Mouse (Mus musculus) kidney, adult 11 months (tissue): ENCODE results near the gene Tmed10.

Experiments used
- DNase-seq: peaks from one replicate; pipeline ENCODE4 v3.0.0; 2022

Tmed10 gene

GRCm38 (mm10) chr12:85373591-85374560 lies 771 bp downstream of the Tmed10 start:
- peak; percentile 70 for DNase-seq

- no peak for DNase-seq
Observed at GRCm38 (mm10) chr12:85372068-85372665, 2.5 kb downstream of the Tmed10 start.

DNA sequence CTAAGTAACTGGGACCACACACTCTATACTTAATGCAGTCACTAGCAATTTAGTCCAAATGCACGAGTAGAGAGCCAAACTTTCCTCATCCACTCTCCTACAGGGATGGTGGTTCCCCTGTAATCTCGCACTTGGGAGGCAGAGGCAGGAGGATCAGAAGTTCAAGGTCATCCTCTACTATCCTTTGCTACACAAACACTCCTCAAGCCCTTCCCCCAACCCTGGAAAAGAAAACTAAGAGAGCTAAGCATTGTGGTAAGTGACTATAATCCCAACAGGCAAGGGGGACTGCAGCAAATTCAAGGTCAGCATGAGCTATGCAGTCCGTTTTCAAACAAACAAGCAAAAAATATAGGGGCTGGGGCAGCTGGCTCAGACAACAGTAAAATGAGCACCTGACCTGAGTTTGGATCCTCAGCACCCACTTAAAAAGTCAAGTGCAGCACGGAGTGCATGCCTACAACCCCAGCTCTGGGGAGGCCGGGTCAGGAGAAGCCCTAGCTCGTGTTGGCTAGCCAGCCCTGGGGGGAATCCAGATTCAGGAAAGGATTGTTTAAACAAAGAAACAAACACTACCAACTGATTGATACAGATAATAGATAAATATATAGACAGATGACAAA lies 6.1 kb downstream of the Tmed10 start:
- no peak for DNase-seq

- no peak for DNase-seq
Observed at GRCm38 (mm10) chr12:85366271-85366670, 8.4 kb downstream of the Tmed10 start.

DNA sequence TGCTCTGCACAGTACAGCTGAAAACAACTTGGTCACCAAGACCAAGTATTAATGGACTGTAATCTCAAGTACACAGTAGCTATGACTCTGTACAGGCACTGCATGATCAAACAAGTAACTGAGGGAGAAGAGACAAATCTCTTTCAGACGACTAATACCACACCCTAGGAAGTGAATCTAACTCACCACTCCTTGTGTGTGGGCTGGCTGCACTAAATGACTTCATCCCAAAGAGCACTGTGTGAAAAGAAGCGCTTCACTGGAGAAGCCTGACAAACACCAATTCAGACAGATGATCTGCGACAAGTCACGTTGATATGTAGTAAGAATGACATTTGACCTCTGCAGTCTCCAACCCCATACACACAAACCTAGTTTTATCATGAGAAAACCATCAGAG lies 12.1 kb downstream of the Tmed10 start:
- no peak for DNase-seq

DNA sequence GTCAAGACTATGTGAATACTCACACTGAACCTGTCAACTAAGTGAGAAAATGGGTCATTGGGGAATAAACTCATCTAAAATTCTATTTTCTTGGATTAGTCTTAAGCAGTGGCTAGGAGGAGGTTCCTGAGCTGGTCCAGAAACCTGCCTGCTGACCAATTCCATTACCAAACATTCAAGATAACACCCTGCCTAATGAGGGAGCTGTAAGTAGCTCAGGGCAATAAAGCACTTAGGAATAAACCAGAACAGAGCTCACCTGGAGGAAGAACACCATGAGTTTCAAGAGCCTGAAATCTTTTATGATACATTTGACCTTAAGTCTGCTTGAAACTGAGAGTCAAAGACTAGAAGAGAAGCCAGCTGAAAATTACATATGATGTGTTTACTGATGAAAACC lies 13.1 kb downstream of the Tmed10 start:
- DNase-seq: no peak

GRCm38 (mm10) chr12:85361165-85361564 lies 13.5 kb downstream of the Tmed10 start:
- no peak for DNase-seq

GRCm38 (mm10) chr12:85354061-85354460 lies 20.6 kb downstream of the Tmed10 start:
- no peak for DNase-seq

DNA sequence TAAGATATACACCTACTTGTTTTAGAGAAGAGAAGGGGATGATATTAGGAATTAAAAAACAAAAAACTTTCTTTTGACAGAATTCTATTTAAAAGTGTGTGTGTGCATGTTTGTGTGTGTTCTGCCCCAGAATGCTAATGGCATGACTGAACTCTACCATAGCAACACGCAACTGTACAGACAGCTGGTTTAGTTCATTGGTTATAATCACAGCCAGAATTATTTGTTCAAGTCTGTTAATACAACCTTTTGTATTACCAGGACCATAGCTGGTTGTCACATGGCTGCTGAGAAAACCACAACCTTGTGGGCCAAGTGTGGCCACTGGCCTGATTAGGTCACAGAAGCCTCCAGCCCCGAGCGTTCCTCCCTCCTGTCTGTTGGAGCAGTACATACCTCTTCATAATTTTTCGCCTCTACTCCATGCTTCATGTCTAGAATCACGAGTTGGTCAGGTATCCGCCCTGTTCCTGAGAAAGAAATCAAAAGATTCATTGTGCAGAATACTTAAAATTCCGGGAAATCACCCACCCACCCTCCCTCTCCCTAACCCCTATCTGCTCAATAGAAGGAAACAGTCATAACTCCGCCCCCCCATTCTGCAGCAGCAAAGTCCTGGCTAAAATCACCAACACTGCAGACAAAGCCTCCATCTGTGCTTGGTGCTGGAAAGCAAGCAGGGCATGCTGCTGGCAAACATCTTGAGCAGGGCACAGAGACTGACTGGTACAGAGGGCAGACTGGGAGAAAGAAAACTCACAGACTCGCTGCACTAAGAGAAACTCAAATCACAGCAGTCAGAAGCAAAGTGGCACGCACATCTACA lies 24.0 kb downstream of the Tmed10 start:
- no peak for DNase-seq

GRCm38 (mm10) chr12:85348338-85348737 lies 26.3 kb downstream of the Tmed10 start:
- DNase-seq: peak; percentile 17

DNA sequence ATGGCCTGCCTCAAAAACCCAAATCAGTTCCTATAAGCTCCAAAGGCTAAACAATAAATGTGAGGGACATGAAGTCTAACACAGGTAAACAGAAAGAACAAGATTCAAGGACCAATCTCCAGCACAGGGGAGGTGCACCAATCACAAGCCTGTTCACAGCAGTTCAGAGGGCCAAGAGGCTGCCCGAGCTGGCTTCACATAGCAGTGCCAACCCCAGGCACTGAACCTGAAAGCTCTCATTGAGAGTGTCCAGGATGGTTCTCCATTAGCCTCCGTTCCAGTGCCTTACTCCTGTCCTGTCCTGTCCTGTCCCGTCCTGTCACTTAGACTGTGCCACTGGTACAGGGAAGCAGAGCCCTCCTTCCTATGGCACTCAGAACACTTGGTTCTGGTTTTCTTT lies 27.5 kb downstream of the Tmed10 start:
- peak; percentile 49 for DNase-seq

DNA sequence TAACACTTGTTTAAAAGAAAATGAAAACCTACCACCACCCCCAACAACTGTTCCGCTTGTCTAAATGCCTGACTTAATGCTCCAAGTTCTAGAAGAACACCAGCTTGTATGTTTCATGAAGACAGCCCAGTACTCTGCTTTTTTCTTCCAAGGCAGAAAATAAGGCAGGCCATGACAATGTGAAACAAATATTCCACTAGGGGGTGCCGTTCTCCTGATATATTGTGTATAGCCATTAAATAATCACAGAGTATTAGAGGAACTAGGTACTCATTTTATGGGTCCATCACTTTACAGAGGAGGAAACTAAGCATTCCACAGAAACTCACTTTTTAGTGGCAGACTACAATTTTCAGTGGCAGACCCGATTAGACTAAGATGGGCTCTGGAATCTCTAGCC lies 28.3 kb downstream of the Tmed10 start:
- peak; percentile 32 for DNase-seq

DNA sequence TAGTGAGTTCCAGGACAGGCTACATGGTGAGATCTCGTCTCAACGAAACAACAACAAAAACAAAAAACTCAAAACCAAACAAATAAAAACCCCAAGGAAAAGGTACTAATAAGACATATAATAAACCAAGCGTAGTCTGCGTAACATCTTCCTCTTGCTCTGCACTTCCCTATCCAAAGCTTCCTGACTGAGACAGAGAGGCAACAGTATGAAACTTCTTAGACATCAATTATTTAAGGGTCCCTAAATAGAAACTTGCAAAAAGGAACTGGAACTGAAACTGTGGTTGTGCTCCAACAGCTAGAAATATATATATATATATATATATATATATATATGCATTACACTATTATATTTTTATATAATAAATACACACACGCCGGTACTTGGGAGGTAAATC lies 29.1 kb downstream of the Tmed10 start:
- no peak for DNase-seq

- DNase-seq: no peak
Observed at GRCm38 (mm10) chr12:85344252-85344651, 30.4 kb downstream of the Tmed10 start.

DNA sequence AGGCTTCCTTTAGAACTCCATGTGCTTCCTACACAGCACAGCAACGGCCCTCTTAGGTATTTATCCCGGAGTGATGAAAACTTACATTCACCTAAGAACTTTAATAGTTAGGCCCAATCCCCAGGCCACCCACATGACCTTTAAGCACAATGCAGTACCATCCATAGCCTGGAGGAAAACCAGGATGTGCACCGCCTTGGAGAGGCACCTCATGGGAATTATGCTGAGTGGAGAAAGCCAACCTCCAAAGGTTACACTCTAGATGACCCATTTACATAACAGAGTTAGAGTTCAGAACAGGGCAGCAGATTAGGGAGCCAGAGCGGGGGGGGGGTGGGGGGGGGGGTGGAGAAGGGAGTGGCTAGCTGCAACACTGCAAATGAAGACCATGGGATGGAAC lies 32.3 kb downstream of the Tmed10 start:
- peak; percentile 14 for DNase-seq

DNA sequence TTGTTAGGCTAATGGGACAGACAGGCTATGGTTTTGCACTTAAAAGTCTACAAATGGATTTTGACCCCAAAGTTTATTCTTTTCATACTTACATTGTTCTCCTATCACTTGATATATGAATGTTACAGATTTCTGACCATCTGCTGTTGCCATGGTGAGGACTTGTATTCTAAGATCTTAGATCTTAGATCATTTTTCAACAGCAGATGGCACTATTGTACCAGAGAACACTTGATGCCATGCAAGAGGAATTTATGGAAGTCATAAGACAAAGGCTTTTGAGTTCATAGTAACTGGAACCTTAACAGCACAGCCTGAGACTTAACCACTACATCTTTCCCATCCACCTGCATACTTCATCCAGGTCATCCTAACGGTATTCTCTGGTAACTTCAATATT lies 33.5 kb downstream of the Tmed10 start:
- no peak for DNase-seq

DNA sequence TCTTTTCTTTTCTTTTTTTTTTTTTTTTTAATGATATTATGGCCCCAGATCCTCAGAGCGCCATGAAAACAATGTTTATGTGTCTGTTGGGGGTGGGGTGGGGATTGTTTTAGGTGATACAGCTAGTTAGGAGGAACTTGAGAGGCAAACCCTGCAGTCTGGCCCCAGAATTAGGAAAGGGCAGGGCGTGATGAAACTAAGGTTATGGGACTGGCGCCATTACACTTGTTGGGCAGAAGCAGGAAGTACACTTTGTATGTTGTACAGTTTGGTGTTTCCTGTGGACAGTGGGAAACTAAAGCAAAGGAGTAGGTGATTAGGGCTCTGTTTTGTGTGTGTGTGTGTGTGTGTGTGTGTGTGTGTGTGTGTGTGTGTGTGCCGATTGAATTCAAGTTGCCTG lies 34.7 kb downstream of the Tmed10 start:
- peak; percentile 10 for DNase-seq

DNA sequence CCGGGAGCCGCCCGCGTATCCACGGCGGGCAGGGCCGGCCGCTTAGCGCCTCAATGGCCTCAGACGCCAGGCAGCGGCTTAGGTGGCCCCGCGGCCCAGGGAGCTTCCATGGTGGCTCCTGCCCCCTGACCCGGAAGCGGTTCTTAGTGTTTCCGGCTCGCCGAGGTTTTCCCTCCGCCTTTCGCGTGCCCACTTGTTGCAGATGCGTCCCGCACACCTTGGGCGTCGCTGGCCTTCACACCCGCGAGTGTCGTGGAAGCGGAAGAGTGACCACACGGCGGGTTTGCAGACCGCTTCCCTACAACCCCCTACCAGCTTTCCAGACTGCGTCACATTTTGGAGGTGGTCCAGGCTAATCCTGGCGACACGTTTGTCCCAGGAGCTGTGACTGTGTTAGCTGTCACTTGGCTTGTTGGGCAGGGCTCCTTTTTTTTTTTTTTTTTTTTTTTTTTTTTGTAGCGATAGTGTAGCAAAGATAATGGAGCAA lies 35.4 kb downstream of the Tmed10 start, which contains the start of gene Nek9:
TSS of gene Nek9 (minus strand) at position 120 of the 487 bp plus-strand sequence.
- DNase-seq: peak; percentile 89

DNA sequence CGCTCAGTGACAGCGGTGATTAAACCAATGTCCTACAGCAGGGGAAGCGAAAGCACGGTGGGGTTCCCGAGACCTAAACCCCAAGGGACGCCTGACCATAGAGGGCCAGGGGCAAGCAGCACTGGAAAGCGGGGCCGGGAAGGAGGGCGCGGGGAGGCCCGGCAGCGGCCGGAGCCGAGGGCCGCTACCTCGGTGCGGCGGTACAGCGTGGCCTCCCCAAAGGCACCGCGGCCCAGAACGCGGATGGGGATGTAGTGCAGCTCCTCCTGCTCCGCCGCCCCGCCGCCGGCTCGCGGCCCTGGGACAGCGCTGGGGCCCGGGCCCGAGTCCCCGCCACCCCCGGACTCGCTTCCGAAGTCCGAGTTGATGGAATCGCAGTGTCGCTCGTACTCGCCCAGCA lies 35.8 kb downstream of the Tmed10 start:
- DNase-seq: no peak

GRCm38 (mm10) chr12:85337567-85338311 lies 36.9 kb downstream of the Tmed10 start:
- no peak for DNase-seq

- peak; percentile 25 for DNase-seq
Observed at GRCm38 (mm10) chr12:85330153-85330552, 44.5 kb downstream of the Tmed10 start.

GRCm38 (mm10) chr12:85308651-85309050 lies 66.0 kb downstream of the Tmed10 start:
- no peak for DNase-seq
